Mouse (Mus musculus) layer of hippocampus, postnatal 14 days (tissue): Measurements from ENCODE around the gene Nkg7. TPM values are rescaled to one million over a fixed set of nuclear protein-coding genes. Genes with fewer than 3 reads are reported as not detected.
A peak's percentile ranks its signal among the peaks of the same experiment; 100 is the strongest.
"Not testable (repeated sequence)": the region's sequence is repeated elsewhere in the genome, so short reads cannot be mapped to it uniquely, and the experiment has no call there.

Source experiments
- DNase-seq, 2 experiments: peaks; one replicate each; pipeline ENCODE4 v3.0.0; 2021 to 2022; ENCODE audit warnings: low spot score in 2 of 2, mixed read lengths in 1 of 2
- long read RNA-seq, 2 experiments: library from polyadenylated mRNA; stranded (forward); transcript quantifications; one replicate each; pipeline ENCODE4 v2.0.0; 2021
- total RNA-seq, 2 experiments: library from RNA; stranded (reverse); gene quantifications; 2 replicates each; pipeline ENCODE4 v1.2.3; 2021

The Nkg7 gene
- total RNA-seq, result not detected
- long read RNA-seq, experiment 1, result 0 reads
- long read RNA-seq, experiment 2, result 0 reads

DNA sequence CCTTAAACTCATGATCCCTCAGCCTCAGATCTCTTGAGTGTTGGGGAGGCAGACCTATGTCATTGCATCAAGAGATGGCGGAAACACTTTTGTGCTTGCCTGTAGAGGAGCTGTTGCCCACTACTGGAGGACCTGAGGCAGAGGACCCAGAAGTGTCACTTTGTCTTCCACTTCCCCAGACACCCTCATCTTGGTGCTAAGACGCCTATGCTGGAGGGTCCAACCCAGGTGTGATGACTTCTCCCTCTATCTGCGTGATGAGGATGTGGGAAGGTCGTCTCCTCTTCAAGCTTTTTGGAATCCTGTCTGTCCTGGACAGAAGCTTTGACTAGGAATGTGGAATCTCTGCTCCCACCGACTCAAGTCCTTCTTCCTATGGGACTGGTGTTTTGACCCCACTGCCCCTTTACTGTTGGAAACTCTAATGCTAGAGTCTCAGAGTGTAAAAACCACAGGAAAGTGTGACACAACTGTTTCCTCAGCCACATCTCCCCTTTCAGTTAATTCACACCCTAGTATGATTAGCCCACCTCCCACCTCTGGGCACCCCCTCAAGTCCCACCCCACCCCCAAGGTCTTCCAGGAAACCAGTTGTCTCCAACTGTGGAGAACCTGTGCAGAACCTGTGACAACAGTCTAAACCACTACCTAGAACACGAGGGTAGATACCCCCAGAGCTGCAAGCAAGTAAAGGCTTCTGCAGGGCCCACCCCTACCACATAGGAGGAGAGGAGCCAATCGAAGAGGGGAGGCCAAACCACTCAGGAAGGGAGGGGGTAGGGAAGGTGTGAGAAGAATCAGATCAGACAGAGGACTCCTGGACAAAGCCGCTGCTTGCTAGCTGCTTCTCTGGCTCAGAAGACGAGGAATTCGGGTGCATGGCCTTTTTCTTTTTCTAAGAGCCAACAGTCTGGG, at the start of gene Nkg7:
Gene Nkg7, plus strand, starts transcription at position 733 of the 915 bp plus-strand sequence.
- no peak for DNase-seq

DNA sequence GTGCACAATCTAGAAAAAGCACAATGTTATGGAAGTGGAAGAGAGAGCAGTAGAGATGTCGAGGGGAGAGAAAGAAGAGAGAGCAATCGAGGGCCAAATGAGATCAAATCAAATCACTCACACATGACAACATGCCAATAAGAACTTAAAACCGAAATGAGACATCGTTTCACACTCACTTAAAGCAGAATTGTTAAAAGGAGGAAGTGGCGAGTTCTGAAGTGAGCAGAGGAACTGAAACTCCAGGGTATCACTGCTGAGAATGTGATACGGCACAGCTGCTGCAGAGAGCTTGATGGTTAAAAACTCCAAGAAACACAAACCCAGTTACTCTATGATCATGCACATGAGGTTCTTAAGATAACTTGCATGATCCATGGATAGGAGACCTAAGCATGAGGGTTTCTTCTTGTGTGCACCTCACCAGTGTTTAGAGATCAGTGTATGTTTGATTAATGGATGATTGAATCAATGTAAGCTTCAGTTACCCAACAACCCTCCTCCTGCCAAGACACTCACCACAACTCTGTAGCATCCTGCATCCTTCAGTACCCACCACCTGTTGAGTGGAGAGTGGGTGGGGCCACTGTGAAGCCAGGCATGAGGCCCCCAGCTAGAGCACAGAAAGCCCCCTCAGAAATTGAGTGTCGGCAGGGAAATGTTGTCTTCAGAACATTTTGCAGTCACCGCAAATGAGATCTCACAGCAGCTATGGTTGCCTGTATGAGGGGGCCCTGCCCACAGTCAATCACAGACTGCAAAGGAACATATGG, 44.3 kb upstream of the Nkg7 start:
- DNase-seq, result no peak

DNA sequence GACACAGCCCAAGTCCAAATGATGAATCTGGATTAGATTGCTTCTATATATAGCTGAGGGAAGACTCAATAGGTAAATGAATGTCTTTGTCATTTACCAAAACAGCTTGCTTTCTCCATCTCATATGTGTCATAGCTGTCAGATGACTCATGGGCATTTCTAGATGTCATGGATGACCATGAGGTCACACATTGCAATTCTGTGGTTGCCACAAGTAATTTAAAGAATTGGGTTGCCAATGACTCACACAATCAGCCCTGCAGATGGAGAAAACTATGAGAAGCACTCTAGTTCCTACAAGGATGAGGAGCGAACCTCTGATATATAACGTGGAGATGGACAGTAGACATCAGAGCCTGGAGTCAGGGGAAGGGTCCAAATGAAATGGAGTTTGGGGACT, 37.4 kb upstream of the Nkg7 start:
- DNase-seq, result no peak

DNA sequence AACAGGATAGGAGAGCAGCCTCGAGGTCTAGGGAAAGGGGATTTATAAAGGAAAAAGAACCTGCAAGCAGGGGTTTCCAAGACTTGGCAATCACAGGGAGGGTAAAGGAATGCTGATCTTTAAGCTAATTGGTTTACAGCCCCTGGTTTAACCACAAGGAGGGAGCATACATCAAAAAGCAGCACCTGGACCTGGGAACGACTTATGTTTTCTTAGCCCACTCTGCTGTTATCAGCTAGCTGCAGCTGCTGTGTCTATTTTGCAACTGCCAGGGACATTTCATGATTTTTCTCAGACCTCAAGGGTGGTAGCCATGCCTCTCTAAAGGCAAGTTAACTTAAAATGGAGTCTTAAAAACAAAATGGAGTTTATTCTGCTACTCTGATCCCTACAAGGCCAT, 34.2 kb upstream of the Nkg7 start:
- DNase-seq, result no peak

DNA sequence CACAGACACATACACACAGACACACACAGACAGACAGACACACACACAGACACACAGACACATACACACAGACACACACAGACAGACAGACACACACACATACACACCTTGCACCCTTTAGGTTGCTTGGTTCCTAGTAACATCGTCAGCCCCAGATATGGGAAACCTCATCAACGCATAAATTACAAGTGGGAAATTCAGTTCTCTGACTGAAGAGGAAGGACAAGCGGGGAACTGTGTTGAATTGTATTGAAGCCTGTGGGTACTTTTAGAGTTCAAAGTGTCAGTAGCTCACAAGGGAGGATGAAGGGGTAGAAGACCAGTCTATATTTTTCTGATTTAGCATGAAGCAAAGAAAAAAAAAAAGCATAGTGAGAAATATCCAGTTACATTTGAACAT, 29.3 kb upstream of the Nkg7 start:
- no peak for DNase-seq

DNA sequence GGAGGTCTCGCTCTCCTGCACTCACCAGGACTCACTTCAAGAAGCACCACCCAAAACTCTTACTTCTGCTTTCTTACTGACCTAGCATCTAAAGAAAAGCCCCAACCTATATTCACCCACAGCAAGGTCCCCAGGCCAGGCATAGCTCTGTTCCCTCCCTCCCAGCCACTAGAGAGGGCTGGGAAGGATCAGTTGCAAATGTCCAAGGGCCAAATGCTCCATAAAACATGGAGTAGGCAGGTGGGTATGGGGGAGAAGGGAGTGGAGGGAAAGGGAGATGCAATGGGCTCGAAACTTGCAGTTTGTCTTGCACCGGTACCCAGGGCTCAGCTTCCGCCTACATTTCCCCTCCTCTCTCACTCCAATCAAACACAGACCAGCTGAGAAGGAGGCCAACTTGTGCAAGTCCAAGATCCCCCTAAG, 28.7 kb upstream of the Nkg7 start, which contains the start of gene Siglecg:
Gene Siglecg, plus strand, starts transcription at position 74 of the 423 bp plus-strand sequence.
- DNase-seq, result no peak

DNA sequence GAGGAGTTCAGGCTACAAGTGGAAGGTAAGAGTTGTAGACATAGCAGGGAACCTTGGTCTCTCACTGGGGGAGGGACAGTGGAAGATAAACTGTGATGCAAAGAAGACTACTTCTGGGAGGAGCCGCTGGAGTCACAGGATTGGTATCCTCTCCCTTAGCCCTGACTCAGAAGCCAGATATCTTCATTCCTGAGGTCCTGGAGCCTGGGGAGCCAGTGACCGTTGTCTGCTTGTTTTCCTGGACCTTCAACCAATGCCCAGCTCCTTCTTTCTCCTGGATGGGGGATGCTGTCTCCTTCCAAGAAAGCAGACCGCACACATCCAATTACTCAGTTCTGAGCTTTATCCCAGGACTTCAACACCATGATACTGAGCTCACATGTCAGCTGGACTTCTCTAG, 27.8 kb upstream of the Nkg7 start:
- DNase-seq, result no peak

DNA sequence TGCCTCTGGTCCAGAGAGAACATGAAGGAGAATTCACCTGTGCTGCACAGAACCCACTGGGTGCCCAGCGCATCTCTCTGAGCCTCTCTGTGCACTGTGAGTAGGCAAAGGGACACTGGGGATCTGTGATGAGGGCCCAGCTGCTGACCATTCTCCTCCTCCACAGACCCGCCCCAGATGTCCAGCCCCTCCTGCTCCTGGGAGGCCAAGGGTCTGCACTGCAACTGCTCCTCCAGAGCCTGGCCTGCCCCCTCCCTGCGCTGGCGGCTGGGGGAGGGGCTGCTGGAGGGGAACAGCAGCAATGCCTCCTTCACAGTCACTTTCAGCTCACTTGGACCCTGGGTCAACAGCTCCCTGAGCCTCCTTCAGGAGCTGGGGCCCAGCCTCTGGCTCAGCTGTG, 25.1 kb upstream of the Nkg7 start:
- not testable (repeated sequence) for DNase-seq

DNA sequence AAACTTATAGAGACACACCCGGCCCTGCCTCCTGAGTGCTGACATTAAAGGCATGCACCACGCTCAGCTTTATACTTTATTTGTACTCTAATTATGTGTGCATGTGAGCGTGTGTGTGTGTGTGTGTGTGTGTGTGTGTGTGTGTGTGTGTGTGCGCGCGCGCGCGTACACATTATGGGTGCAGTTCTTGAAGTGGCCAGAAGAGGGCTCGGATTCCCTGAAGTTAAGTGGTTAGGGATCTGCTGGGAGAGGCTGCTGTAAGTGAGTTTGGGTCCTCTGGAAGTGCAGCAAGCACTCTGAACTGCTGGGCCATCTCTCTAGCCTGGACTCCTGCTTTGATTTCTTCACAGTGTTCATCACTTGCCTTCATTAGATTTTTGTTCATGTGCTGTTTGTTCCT, 19.6 kb upstream of the Nkg7 start:
- no peak for DNase-seq

DNA sequence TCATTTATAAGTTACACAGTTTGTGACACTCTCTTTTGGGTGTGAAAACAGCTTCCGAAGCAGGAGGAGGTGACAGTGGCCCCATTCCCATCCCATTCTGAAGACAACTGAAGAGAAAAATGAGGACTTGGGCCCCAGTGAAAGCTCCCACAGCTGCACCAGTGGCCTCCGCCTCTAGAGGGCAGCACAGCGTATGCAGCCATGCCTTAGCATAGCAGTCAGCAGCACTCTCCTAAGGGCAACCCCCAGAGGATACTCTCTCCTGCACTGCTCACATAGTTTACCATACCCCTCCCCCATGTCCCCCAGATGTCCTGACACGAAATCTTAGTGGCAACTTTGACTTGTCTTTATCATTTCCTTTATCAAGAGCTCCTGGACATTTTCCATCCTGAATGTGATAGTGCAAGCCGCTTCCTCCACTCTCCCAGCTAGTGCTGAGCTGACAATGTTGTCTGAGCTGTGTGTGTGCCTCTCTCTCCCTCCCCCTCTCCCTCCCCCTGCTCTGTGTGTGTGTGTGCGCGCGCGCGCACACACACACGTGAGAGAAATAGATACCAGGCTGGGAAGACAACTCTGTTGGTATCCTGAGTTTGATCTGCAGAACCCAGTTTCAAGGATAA, 13.8 kb upstream of the Nkg7 start:
- DNase-seq, result peak; percentile 77 to 83

DNA sequence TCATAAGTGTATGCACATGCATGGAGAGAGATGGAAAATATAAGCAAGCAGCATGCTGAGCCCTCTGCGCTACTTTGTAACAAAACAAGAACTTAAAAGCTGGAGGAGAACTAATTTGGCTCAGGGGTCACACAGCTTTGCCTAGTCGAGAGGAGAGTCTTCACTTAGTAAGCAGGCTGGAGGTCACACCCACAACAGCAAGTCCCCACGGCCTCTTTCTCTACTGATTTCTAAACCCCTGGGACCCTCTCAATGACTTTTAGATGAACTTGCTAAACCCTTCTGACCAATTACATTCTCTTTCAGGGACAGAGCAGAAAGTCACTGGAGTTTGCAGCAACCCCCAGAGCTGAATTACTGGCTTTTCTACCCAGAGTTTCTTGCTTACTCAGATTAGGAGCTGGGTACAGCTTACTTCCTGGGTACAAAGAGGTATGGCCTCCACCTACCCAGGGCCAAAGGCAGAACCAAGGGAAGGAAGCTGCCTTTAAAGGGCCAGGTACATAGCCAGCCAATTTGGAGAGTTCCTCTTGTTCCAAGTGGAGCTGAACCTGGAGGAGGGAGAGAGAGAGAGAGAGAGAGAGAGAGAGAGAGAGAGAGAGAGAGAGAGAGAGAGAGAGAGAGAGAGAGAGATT, 12.8 kb upstream of the Nkg7 start:
- DNase-seq, result no peak

DNA sequence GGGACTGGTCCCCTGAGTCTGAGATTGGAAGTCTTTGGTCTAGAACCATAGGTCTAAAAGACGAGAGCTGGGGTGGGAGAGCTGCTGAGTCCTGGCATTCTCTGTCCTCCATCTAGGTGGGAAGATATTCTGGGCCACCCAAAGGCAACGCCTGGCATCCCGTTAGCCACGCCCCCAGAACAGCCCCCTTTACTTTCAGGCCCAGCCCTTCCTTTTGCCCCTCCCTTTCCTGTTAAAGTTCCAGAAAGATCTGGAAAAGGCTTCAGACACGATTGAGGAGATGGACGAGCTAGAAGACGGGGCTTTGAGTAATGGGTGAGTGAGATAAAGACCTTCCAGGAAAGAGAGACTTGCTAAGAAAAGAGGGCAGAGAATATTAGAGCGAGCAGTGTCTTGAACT, 9.5 kb upstream of the Nkg7 start, which contains the start of gene Lim2:
Gene Lim2, plus strand, starts transcription at position 265 of the 400 bp plus-strand sequence.
- no peak for DNase-seq

DNA sequence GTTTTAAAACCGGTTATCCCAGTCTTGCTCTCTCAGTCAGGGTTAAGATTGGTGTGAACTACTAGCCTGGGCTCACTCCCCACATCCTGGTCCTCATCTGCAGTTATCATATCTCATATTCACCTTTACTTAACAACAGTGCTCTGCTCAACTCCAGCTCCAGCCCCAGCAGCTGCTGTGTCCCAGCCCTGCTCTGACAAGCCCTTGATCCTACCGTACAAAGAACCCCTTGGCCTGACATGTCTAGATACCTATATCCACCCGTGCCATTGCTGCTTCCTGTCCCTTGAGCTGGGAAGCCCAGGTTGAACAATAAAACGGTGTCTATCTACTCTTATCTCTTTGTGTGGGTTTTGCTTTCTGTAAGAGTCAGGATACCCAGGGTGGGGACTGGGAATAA, 7.4 kb upstream of the Nkg7 start:
- DNase-seq, result no peak

DNA sequence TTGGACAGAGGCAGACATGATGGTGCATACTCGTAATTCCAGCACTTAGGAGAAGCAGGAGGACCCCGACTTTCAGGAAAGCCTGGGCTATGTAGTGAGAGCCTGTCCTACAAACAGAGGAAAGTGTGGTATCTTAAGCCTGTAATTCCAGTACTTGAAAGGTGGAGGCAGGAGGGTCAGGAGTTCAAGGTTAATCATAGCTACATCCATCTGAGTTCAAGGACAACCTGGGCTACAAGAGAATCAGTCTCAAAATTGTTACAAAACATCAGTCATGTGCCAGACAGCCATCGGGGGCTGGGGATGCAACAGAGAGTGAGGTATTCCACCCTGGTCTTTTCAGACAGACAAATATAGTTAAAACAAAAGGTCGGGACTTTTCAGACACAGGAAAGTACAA, 4.0 kb upstream of the Nkg7 start:
- DNase-seq, result no peak

DNA sequence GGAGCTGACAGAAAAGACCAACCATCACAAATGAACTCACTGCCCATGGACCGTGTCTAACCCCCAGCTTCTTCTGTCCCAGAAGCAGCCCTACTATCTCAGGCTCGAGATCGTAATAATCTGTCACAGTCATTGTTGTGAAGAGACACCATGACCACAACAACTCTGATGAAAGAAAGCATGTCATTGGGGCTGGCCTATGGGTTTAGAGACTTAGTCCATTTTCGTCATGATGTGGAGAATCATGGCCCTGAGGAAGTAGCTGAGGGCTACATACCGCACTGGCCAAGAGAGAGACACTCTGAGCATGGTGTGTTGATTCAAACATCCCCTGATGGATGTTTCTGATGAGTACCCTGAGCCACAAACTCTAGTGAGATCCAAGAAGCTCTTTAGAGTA, 2.2 kb upstream of the Nkg7 start:
- DNase-seq, result no peak

DNA sequence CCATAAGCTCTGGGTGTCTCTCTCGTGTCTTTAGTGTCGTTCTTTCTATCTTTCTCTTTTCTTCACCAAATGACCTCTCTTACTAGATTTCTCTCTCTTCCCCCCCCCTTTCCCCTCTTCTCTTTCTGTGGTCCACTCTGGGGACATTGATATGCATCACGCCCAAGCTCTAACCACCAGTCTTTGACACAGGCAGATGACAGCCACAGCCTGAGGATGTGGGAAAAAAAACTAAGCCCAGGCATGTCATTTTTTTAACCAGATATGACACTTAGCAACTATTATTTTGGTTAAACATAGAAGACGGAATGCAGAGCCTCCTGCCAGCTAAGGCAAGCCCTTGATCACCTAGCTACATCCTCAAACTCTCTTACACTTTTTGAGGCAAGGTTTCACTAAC, 1.7 kb downstream of the Nkg7 start:
- no peak for DNase-seq

DNA sequence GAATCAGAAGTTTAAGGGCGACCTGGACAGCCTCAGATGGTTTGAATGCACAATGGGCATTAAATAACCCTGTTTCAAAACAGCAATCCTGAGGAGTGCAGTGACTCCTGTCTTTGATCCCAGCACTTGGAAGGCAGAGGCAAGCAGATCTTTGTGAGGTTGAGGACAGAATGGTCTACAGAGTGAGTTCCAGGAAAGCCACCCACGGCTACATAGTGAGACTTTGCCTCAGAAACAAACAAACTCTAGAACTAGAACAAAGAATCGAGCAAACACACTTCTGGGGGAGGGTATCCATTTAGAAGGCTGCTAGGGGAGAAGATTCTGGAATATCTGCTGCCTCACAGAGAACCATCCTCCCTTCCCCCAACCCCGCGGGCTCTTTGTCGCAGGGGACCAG, 3.6 kb downstream of the Nkg7 start, which contains the start of gene Cldnd2:
Gene Cldnd2, plus strand, starts transcription at position 301 of the 400 bp plus-strand sequence.
- no peak for DNase-seq

DNA sequence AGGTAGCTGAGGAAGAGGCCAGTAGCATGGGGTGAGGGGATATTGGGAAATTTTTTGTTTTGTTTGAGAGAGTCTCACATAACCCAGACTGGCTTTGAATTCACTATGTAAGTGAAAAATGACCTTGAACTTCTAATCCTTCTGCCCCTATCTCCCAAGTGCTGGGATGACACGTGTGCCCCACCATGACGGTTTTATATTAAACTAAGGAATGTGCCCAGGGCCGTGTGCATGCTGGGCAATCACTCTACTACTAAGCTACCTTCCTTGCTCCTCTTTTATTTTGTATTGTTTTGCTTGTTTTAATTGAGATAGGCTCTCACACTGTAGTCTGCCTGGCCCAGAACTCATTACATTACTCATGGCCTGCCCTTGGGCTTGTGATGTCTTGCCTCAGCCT, 4.2 kb downstream of the Nkg7 start:
- DNase-seq, result no peak

DNA sequence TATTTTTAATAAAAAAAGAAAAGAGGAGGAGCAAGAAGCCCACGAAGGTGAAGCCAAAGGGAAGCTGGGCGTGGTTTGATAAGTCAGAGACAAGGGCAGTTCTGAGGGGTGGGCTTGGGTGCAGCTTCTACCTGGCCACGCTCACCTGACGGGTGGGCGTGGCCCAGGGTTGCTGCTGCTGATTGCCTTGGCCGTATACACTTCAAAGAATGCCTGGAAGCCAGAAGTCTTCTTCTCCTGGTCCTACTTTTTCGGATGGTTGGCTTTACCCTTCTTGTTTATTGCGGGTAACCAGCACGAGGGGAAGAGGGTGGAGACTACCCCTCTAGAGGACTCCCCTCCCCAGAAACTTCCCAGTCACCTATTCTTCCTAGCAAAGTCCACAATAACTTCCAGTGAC, 5.8 kb downstream of the Nkg7 start:
- DNase-seq, result no peak

DNA sequence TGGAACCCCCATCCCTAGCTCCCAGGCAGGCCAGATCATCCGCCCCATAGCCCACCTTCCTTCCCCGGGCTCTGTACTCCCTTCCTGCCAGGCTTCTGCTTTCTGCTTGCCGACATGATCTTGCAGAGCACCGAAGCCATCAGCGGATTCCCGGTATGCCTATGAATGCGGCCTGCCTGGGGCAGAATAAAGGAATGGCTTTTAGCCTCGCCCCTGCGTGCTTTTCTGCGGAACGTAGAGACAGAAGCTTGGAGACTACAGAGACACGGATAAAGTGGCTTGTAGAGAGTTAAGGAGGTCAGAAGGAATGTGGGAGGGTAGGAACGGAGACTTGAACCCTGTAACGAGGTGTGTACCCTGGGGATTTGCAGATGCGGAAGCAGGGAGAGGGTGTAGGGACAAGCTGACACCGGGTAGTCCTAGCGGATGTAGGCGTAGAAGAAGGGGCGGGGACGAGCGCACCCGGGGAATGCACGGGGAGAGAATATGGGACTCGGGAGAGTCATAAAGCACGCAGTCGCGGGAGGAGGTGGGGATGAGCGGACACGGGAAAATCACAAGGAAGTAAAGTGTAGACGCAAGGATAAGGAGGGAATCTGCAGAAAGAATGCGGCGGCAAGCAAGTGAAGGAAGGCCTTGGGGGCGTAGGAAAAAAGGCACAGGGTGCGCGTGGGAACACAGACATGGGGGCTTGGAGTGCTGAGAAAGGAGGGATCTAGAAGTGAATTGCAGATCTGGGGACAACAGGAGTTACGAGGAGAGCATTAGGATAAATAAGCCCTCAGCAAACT, 6.4 kb downstream of the Nkg7 start:
- peak; percentile 56 to 61 for DNase-seq
